Mouse (Mus musculus) thymus, postnatal 14 days (tissue): ENCODE measurements around the gene Zfp759.
"Not testable (repeated sequence)": the region's sequence is repeated elsewhere in the genome, so short reads cannot be mapped to it uniquely, and the experiment has no call there.

Source experiments
- DNase-seq: peaks from one replicate; pipeline ENCODE4 v3.0.0; 2021

Zfp759 gene

DNA sequence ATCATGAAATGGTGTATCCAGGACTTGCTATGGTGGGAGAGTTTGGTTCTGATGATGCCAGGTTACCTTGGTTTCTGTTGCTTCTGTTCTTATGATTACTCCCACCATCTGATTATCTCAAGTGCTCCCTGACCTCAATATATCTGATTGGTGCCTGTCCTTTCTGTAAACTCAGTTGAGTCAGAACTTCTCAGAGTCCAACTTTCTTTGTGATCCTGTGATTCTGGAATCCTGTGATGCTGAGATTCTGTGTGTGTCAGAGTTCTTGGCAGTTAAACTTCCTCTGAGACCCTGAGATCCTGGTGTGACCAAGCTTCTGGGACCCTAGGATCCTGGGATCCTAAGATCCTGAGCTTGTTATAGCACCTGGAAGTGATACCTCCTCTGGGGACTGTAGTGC, at the start of gene Zfp759:
TSS of gene Zfp759 (plus strand) at position 301 of the 400 bp plus-strand sequence.
- DNase-seq: not testable (repeated sequence)

DNA sequence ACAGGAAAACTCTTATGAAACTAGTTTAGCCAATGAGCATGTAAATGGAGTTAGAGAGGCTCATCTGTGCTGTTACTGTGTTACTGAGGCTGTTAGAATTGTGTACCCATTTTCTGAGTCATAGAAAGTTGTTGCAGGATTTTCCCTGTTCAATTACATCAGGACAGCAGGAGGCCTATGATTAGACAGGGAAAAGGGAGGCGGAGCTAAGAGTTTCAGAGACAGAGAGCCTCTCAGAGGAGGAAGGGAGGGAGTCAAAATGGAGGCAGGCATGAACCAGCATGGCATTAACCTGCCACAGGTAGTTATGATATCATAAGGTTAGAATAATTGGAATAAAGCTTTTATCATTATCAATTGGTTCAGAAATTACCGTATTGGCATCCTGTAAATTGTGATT, 48.7 kb upstream of the Zfp759 start:
- DNase-seq: no peak

- no peak for DNase-seq
Measured at GRCm38 (mm10) chr13:67077244-67077643, 44.2 kb upstream of the Zfp759 start.

GRCm38 (mm10) chr13:67081142-67081713, 40.2 kb upstream of the Zfp759 start:
- DNase-seq: peak; percentile 62

GRCm38 (mm10) chr13:67081946-67082345, 39.5 kb upstream of the Zfp759 start:
- no peak for DNase-seq

DNA sequence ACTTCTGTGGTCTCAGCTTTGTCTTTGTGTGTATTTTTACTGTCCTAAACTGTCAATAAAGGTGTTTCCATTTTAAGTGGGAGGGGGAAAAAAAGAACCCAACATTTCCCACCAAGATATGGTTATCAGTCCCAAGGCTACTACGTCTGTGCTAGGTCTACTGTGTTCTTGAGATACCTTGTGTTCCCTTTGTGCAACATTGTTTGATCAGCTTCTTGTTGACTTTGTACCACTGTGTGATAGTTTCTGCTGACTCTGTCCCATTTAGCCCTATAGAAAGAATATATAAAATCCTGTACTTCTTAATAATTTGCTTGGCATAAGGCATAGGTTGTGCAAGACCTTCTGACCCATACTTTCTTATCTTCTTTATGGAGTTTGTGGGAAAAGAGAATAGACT, 31.3 kb upstream of the Zfp759 start:
- DNase-seq: no peak

- DNase-seq: no peak
Measured at GRCm38 (mm10) chr13:67097876-67098275, 23.6 kb upstream of the Zfp759 start, which contains the start of gene Zfp708. Zfp708 (minus strand) TSS chr13:67097976.

DNA sequence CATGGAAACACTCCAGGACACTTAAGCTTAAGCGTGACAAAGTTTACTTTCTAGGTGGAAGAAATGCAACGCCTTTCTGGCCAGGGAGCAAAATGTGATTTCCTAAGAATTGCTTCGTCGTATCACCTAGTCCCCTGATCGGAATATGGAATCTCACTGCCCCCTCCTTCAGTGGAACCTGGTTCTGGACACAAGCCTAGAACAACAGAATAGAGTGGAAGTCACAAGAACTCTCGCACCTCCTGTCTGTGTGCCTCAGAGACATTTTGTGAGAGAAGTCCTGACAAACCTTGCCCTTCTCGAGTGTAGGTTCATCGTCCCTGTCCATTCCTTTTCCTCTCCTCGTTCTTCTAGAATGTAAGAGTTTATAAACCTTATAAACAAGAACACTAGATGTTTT, 13.8 kb upstream of the Zfp759 start:
- no peak for DNase-seq

GRCm38 (mm10) chr13:67108194-67108820, 13.2 kb upstream of the Zfp759 start, which contains the start of gene Gm28557:
Gm28557 (minus strand) TSS chr13:67108604.
- DNase-seq: peak; percentile 92

GRCm38 (mm10) chr13:67108821-67109206, 12.6 kb upstream of the Zfp759 start:
- peak; percentile 76 for DNase-seq

- no peak for DNase-seq
Measured at GRCm38 (mm10) chr13:67112096-67112495, 9.4 kb upstream of the Zfp759 start.

GRCm38 (mm10) chr13:67113287-67113686, 8.2 kb upstream of the Zfp759 start:
- DNase-seq: no peak

GRCm38 (mm10) chr13:67116163-67116562, 5.3 kb upstream of the Zfp759 start, which contains the start of gene Rslcan18:
Rslcan18 (minus strand) TSS chr13:67116263.
- not testable (repeated sequence) for DNase-seq

DNA sequence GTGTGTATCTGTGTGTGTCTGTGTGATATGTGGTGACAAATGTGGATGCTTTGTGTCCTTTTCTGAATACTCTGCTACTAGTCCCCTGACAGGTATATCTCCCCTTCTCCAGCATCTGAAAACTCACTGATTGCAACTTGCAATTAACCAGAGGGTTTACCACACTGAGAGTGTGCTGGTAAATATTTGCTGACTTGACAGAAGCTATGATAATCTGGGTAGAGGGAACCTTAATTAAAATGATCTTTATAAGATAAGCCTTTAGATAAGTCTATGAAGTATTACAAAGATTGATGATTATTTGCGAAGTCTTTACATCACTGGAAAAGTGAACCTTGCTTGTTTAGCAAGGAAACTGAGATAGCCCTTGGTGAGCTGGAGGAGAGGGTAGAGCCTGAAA, 3.0 kb downstream of the Zfp759 start:
- DNase-seq: no peak

DNA sequence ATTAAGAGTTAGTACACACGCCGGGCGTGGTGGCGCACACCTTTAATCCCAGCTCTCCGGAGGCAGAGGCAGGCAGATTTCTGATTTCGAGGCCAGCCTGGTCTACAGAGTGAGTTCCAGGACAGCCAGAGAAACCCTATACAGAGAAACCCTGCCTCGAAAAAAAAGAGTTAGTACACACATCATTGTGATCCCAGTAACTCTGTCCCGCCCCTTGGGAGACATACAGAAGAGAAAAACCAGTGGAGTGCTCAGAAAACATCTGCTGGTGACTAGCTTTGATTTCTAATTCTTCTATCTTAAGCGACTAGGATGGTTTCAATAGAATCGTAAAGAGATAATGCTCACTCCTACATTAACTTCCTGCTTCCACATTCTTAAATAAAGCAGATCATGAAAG, 6.0 kb downstream of the Zfp759 start:
- DNase-seq: not testable (repeated sequence)

DNA sequence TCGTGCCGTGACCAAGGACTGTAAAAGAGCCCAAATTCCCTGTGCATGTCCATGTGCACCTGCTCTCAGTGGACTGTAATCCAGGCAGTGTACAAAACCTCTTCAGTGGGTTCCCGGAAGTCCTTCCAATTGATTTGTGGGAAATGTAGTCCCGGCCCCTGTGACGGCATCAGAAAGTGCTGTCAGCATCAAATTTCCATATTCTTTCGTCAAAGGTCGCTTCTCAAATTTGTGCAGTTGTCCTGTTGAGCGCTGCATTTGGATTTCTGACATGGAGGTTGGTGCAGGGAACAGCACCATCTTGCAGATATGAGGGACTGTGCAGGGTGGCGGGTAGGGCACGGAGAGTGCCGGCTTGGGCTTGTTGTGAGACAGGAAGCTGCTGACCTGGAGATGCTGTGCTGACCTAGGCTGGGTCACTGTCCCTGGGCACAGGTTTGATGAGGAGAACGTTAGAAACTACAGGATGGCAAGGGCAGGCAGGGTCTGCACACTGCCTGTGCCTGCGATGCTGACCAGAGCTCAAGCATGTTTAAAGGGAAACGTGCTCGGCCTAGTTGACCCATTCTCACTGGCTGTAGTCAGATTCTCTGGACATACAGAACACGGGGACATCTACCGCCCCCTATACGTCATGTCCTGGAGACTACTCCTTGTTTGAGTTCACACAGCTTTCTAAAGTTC, 6.7 kb downstream of the Zfp759 start:
- DNase-seq: peak; percentile 81

DNA sequence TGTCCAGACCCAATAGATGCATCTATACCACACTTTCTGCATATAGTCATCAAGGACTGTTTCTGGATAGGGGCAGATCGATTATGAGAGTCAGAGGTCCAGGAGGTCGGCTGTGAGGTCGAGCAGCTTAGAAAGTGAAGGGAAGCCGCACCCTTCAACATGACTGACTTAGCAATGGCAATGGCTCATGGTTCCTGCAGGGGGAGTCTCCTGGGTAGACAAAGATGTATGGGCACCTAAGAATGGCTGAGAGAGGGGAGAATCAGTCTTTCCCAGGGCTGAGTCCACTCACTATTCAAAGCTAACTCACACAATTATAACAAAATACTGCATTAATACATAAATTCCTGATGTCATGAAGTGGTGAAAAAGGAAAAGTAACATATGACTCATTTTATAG, 44.7 kb downstream of the Zfp759 start:
- not testable (repeated sequence) for DNase-seq

GRCm38 (mm10) chr13:67172991-67173722, 51.7 kb downstream of the Zfp759 start, which contains the start of gene Rsl1:
Rsl1 (plus strand) TSS chr13:67173182.
- DNase-seq: peak; percentile 78

- DNase-seq: no peak
Measured at GRCm38 (mm10) chr13:67173723-67174055, 52.2 kb downstream of the Zfp759 start.
